Mouse (Mus musculus) midbrain, embryonic 16.5 days (tissue): Measurements from ENCODE around the gene St6galnac3. TPM values are rescaled to one million over a fixed set of nuclear protein-coding genes. Genes with fewer than 3 reads are reported as not detected.

Experiments
- ATAC-seq: fragments of 200-750 bp; cut with Nextera tagmentation; 2 replicates; pipeline ENCODE4 v1.8.0; 2017; ENCODE audit warnings: moderate TSS enrichment
- H3K27ac ChIP-seq: fragments of 300-500 bp; sonication (generic); 2 replicates; pipeline ENCODE4 v1.5.1; 2014; ENCODE audit warnings: mild to moderate bottlenecking, low read length, mixed read lengths
- H3K27me3 ChIP-seq: fragments of 300-500 bp; sonication (generic); 2 replicates; pipeline ENCODE4 v1.6.1; 2014; ENCODE audit warnings: low read depth, low read length, mixed read lengths; ENCODE audit not compliant: control insufficient read depth, insufficient read depth
- H3K36me3 ChIP-seq: fragments of 300-500 bp; sonication (generic); 2 replicates; pipeline ENCODE4 v1.6.1; 2014; ENCODE audit warnings: mild to moderate bottlenecking, low read length, moderate library complexity, mixed read lengths; ENCODE audit not compliant: control insufficient read depth, insufficient read depth
- H3K4me1 ChIP-seq: fragments of 300-500 bp; sonication (generic); 2 replicates; pipeline ENCODE4 v1.6.1; 2014; ENCODE audit warnings: mild to moderate bottlenecking, low read length, mixed read lengths; ENCODE audit not compliant: control insufficient read depth, insufficient read depth
- H3K4me2 ChIP-seq: fragments of 300-500 bp; sonication (generic); 2 replicates; pipeline ENCODE4 v1.6.1; 2014; ENCODE audit warnings: mild to moderate bottlenecking, low read length, mixed read lengths
- H3K4me3 ChIP-seq: fragments of 300-500 bp; sonication (generic); 2 replicates; pipeline ENCODE4 v1.5.1; 2014; ENCODE audit warnings: low read depth, mild to moderate bottlenecking, low read length, moderate library complexity, mixed read lengths
- H3K9ac ChIP-seq: fragments of 300-500 bp; sonication (generic); 2 replicates; pipeline ENCODE4 v1.6.1; 2014; ENCODE audit warnings: low read depth, low read length, mixed read lengths
- H3K9me3 ChIP-seq: fragments of 300-500 bp; sonication (generic); replicated peaks from 2 replicates; pipeline ENCODE4 v1.6.1; 2014; ENCODE audit warnings: mild to moderate bottlenecking, low read length, mixed read lengths; ENCODE audit not compliant: control insufficient read depth, poor library complexity, severe bottlenecking
- WGBS: fragments of 180-500 bp; shearing (Covaris S2); extraction: QIAGEN DNeasy Blood & Tissue Kit; methylation state at CpG from one replicate; pipeline ENCODE4 v1.1.7; 2014; 5-methylcytosine and 5-hydroxymethylcytosine counted together
- polyA plus RNA-seq: library from polyadenylated mRNA; unstranded; fragments of >200 nt; fragmentation: Nextera tagmentation; extraction: Ambion mirVana; gene quantifications from 2 replicates; pipeline ENCODE4 v1.2.1, GENCODE M21; 2015

St6galnac3 gene
- polyA plus RNA-seq, 1 experiment from 2014 or later: 19.1 TPM

- H3K9ac ChIP-seq: no peak overlapping the region
- H3K4me3 ChIP-seq: no peak overlapping the region
- WGBS: 84% methylated on average over 9 of the region's 9 CpGs
- no peak overlapping the region for H3K4me2 ChIP-seq
- H3K36me3 ChIP-seq: no peaks in the 10 kb centered on the region
- H3K27ac ChIP-seq: no peak overlapping the region
- no peaks in the 10 kb centered on the region for H3K9me3 ChIP-seq
- peaks cover 5% of the 10 kb centered on the region for H3K4me1 ChIP-seq
- ATAC-seq: no peak
- H3K27me3 ChIP-seq: no peaks in the 10 kb centered on the region
These were observed 283.6 kb downstream of the St6galnac3 start for GRCm38 (mm10) chr3:153441329-153441728.

DNA sequence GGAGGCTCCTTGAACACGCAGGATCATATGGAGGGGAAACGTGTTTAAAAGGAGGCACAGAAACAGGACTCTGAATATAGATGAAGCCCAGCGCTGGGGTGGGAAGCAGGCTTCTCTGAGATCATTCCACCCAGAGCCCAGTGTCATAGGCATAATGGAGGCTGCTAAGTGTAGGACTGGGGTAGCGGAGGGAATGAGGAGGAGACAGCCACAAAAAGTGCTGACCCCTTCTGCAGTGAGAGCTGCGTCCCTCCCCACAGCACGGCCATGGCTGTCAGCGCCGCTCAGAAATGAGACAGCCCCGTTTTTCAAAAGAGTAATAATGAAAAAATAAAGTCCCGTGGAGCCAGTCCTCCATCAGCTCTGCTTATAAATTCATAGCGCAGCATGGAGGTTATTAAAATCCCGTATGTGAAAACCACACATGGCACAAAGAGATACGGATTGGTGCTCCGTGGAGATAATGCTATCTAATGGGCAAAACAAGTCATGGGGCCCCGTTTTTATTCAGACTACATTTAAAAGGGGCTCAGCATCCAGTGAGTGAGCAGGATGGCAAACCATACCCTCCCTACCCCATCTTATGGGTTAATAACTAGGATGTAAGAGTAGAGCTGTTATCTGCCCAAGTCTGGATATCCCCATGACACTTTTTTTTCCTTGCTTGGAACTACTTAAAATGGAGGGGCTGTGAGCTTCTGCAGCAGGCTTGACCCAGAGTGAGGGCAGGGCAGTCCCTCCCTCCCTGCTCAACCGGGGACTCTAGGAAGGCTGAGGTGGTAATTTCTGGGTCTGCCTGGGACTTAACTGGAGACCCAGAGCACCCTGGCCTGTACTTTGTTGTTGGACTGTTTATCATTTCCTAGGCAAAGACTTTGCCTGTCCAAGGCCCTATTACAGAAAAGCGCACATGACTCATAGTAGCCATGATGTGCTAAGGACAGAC is 288.6 kb downstream of the St6galnac3 start:
- Histone ChIP-seq H3K4me1 (peaks cover 5% of the 10 kb centered on the region), H3K36me3 (no peaks in the 10 kb centered on the region), H3K9me3 (no peaks in the 10 kb centered on the region), H3K27me3 (no peaks in the 10 kb centered on the region), H3K4me3 (no peak overlapping the region), H3K9ac (no peak overlapping the region), H3K27ac (peak overlapping the region; percentile 53), H3K4me2 (peak overlapping the region; percentile 11; the same call in 1 of the 2 replicates)
- 47% methylated on average over 17 of the region's 17 CpGs for WGBS
- peak; percentile 69 for ATAC-seq

DNA sequence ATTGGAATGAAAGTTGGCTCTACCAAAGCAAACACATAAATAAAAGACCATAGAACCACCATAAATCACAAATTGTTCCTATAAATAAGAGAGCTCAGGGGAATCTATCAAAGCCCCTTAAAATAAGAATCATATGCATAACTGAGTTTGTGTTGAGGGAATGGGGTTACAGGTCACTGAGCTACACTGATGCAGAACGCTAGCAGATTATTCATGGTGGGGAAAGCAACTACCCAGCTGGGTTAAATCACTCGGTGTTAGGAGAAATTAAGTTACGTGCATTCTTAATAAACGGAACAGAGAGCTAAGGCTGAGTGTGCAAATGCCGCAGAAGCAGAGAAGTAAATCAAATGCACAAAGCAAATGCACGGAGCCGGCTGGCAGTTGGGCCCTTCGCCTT is 292.0 kb downstream of the St6galnac3 start:
- 64% methylated on average over 8 of the region's 8 CpGs for WGBS
- H3K4me2 ChIP-seq: no peak overlapping the region
- no peaks in the 10 kb centered on the region for H3K36me3 ChIP-seq
- no peak for ATAC-seq
- no peak overlapping the region for H3K27ac ChIP-seq
- H3K9ac ChIP-seq: no peak overlapping the region
- peaks cover 7% of the 10 kb centered on the region for H3K4me1 ChIP-seq
- H3K27me3 ChIP-seq: no peaks in the 10 kb centered on the region
- no peak overlapping the region for H3K4me3 ChIP-seq
- no peaks in the 10 kb centered on the region for H3K9me3 ChIP-seq

GRCm38 (mm10) chr3:153432053-153432816 is 292.7 kb downstream of the St6galnac3 start:
- Histone ChIP-seq H3K27ac (no peak overlapping the region), H3K36me3 (no peaks in the 10 kb centered on the region), H3K4me2 (no peak overlapping the region), H3K4me3 (no peak overlapping the region), H3K27me3 (no peaks in the 10 kb centered on the region), H3K9me3 (no peaks in the 10 kb centered on the region), H3K4me1 (peaks cover 7% of the 10 kb centered on the region), H3K9ac (no peak overlapping the region)
- ATAC-seq: no peak
- 74% methylated on average over 6 of the region's 6 CpGs for WGBS

DNA sequence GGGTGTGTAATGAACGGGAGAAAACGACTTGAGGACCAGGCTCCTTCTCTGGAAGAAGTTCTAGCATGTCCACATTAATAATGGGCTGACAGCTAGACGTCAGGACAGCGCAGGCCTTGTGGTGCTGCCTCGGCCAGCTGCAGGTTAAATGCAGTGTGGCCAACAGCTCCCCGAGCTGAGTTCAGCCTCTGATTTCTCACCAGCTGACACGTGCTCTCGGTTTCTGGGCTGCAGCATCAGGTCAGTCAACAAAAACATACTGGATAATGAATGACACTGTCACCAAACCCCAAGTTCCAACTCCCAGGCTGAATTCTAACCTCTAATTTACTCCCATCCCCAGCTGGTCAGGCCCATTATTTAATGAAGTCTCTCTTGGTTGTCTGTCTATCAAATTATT is 295.1 kb downstream of the St6galnac3 start:
- no peaks in the 10 kb centered on the region for H3K27me3 ChIP-seq
- H3K9ac ChIP-seq: no peak overlapping the region
- peak overlapping the region; percentile 43; the same call in 1 of the 2 replicates for H3K27ac ChIP-seq
- no peaks in the 10 kb centered on the region for H3K36me3 ChIP-seq
- H3K9me3 ChIP-seq: no peaks in the 10 kb centered on the region
- ATAC-seq: no peak
- 0 out of 2 replicates have a peak, but pooled peaks cover 2% of the 10 kb centered on the region for H3K4me1 ChIP-seq
- H3K4me3 ChIP-seq: no peak overlapping the region
- no peak overlapping the region for H3K4me2 ChIP-seq
- 40% methylated on average over 8 of the region's 8 CpGs for WGBS

- no peak for ATAC-seq
- Histone ChIP-seq H3K9me3 (no peaks in the 10 kb centered on the region), H3K27me3 (no peaks in the 10 kb centered on the region), H3K9ac (no peak overlapping the region), H3K27ac (no peak overlapping the region; the same call in 1 of the 2 replicates), H3K36me3 (no peaks in the 10 kb centered on the region), H3K4me2 (no peak overlapping the region), H3K4me3 (no peak overlapping the region), H3K4me1 (peaks cover 18% of the 10 kb centered on the region)
- WGBS: 51% methylated on average over 7 of the region's 7 CpGs
These were observed 303.1 kb downstream of the St6galnac3 start for GRCm38 (mm10) chr3:153421918-153422290.

DNA sequence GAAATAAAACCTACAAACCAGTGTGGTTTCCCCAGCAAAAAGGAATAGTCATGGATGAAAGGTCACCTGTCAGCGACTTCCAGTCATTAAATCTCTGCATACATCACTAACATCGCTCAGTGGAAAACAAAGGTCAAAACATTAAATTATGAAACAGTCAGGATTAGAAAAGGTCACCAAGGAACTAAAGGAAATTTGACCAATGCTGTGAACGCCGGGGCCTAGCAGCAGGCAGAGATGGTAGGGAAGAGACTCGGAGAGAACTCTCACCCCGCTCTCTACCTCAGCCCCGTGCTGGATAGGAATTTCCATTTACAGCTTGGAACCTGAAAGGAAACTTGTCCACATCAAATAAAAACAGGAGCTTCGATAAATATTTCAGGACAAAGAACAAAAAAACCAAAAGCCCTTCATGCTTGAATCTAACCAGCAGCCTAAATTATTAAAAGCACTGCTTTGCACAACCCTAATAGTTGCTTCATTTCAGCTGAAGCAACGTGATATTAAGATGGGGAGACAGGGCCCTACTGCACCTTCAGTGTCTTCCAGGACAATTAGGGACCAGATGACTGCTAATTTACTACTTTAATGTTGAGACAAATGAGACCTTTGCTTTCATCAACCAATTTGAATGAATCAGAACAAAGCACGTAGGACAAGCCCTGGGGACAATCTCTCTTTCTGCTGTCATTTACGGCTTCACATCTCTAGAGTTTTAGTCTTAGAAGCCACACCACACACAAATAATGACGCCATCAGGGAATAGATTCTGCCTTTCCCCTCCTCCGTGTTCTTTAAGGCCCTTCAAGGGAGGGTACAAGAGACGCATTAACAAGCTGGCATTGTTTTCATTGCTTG is 303.7 kb downstream of the St6galnac3 start:
- H3K9me3 ChIP-seq: no peaks in the 10 kb centered on the region
- H3K9ac ChIP-seq: no peak overlapping the region; the same call in 1 of the 2 replicates
- no peaks in the 10 kb centered on the region for H3K27me3 ChIP-seq
- ATAC-seq: peak; percentile 49
- no peaks in the 10 kb centered on the region for H3K36me3 ChIP-seq
- H3K4me1 ChIP-seq: peaks cover 18% of the 10 kb centered on the region
- no peak overlapping the region for H3K4me2 ChIP-seq
- H3K27ac ChIP-seq: no peak overlapping the region; the same call in 1 of the 2 replicates
- 45% methylated on average over 14 of the region's 14 CpGs for WGBS
- H3K4me3 ChIP-seq: no peak overlapping the region

DNA sequence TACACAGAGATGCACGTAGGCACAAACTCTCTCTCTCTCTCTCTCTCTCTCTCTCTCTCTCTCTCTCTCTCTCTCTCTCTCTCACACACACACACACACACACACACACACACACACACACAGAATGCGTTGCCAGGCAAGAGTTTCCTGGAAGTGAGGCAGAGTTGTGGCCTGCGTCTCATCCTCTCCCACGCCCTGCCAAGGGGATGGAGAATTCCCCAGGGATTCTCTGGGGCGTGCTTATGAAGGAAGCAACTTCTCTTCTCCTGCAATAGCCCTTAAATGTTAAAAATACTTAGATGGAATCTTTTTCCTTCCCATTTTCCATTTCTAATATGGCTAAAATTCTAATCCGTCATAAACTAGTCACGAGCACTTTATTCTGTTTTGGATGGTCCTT is 305.6 kb downstream of the St6galnac3 start:
- WGBS: 82% methylated on average over 7 of the region's 7 CpGs
- H3K36me3 ChIP-seq: no peaks in the 10 kb centered on the region
- no peak overlapping the region for H3K27ac ChIP-seq
- H3K9ac ChIP-seq: no peak overlapping the region
- no peak for ATAC-seq
- no peaks in the 10 kb centered on the region for H3K9me3 ChIP-seq
- no peak overlapping the region for H3K4me2 ChIP-seq
- no peaks in the 10 kb centered on the region for H3K27me3 ChIP-seq
- peaks cover 18% of the 10 kb centered on the region for H3K4me1 ChIP-seq
- H3K4me3 ChIP-seq: no peak overlapping the region
